Mouse (Mus musculus) hindbrain, embryonic 10.5 days (tissue): ENCODE data around the gene C8g. TPM values are rescaled to one million over a fixed set of nuclear protein-coding genes. Genes with fewer than 3 reads are reported as not detected.

Source experiments
- DNase-seq: peaks from one replicate; pipeline ENCODE4 v3.0.0-alpha.2; 2017; ENCODE audit warnings: low spot score
- H3K27ac ChIP-seq: fragments of 300-500 bp; sonication (generic); 2 replicates; pipeline ENCODE4 v1.5.1; 2016; ENCODE audit warnings: mild to moderate bottlenecking, moderate library complexity
- H3K27me3 ChIP-seq: fragments of 300-500 bp; sonication (generic); 2 replicates; pipeline ENCODE4 v1.6.1; 2016; ENCODE audit warnings: mild to moderate bottlenecking; ENCODE audit not compliant: poor library complexity, insufficient read depth, severe bottlenecking
- H3K36me3 ChIP-seq: fragments of 300-500 bp; sonication (generic); 2 replicates; pipeline ENCODE4 v1.6.1; 2016; ENCODE audit warnings: mild to moderate bottlenecking, moderate library complexity
- H3K4me1 ChIP-seq: fragments of 300-500 bp; sonication (generic); replicated peaks from 2 replicates; pipeline ENCODE4 v1.6.1; 2016; ENCODE audit warnings: mild to moderate bottlenecking
- H3K4me3 ChIP-seq: fragments of 300-500 bp; sonication (generic); 2 replicates; pipeline ENCODE4 v1.5.1; 2016; ENCODE audit warnings: mild to moderate bottlenecking, moderate library complexity
- H3K9me3 ChIP-seq: fragments of 300-500 bp; sonication (generic); 2 replicates; pipeline ENCODE4 v1.6.1; 2016; ENCODE audit warnings: mild to moderate bottlenecking, moderate library complexity
- WGBS: fragments of 180-500 bp; shearing (Covaris S2); methylation state at CpG from one replicate; pipeline ENCODE4 v1.1.7; 2016; 5-methylcytosine and 5-hydroxymethylcytosine counted together
- polyA plus RNA-seq: library from polyadenylated mRNA; unstranded; fragments of >200 nt; fragmentation: Nextera tagmentation; extraction: Ambion mirVana; gene quantifications from 2 replicates; pipeline ENCODE4 v1.2.1, GENCODE M21; 2016

Gene C8g
- polyA plus RNA-seq, 1 experiment from 2014 or later, result 6.0 TPM

DNA sequence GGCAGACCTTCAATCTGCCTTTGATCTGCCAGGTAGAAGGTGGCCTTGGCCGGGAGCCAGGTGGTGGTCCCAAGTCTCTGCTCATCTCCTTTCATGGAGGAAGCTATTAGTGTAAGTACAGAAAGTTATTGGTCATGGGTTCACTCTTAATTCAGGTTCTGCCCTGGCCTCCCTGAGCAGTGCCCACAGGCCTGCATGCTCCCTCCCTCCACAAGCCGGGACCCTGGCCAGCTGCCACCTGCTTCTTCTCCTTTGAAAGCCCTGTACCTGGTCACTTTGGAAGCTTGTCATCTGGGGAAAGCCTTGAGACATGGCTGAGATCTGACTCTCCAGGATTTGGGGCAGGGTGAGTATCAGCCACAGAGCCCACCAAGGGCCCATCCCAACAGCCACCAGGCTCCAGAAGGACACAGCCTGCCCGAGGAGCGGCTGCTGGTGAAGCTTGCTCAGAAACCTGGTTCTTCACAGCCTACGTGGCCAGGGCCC, 8.0 kb downstream of the C8g start, which contains the start of gene Lcn12:
Gene Lcn12 (minus strand): TSS at position 436 of the 486 bp plus-strand sequence.
- H3K27me3 ChIP-seq, result no peaks in the 10 kb centered on the region
- no peak within 1 kb of the TSS for H3K4me3 ChIP-seq
- no peak for DNase-seq
- no peaks in the 10 kb centered on the region for H3K36me3 ChIP-seq
- 89% methylated on average over 5 of the region's 5 CpGs for WGBS
- no peak within 1 kb of the TSS for H3K27ac ChIP-seq
- peaks cover 6% of the 10 kb centered on the region; the same call in 1 of the 2 replicates for H3K4me1 ChIP-seq
- no peaks in the 10 kb centered on the region for H3K9me3 ChIP-seq

- WGBS, result 84% methylated on average over 5 of the region's 5 CpGs
- no peaks in the 10 kb centered on the region for H3K36me3 ChIP-seq
- H3K9me3 ChIP-seq, result no peaks in the 10 kb centered on the region
- no peak overlapping the region for H3K27ac ChIP-seq
- no peak for DNase-seq
- H3K4me3 ChIP-seq, result no peak overlapping the region
- no peaks in the 10 kb centered on the region for H3K27me3 ChIP-seq
- 0 out of 2 replicates have a peak, but pooled peaks cover 2% of the 10 kb centered on the region for H3K4me1 ChIP-seq
Observed at GRCm38 (mm10) chr2:25492988-25493387, 8.5 kb downstream of the C8g start.

DNA sequence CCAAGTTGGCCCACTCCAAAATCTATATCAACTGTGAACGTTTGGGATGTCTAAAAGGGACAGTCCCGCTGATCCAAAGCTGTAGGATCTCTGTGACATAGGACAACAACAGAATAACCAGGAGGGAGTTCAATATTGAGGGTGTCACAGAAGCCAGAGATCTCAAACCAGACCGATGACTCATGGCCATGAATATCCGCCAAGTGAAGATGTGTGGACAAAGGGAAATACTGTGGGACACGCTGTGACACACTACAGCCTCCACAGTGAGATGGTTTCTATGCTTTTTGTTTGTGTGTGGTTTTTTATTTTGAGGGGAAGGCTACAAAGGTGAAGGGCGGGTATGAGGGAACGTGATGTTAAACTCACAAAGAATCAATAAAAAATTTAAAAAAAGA, 12.8 kb downstream of the C8g start:
- WGBS, result 82% methylated on average over 7 of the region's 7 CpGs
- Histone ChIP-seq H3K9me3 (no peaks in the 10 kb centered on the region), H3K36me3 (no peaks in the 10 kb centered on the region), H3K4me3 (no peak overlapping the region), H3K4me1 (peaks cover 7% of the 10 kb centered on the region; the same call in 1 of the 2 replicates), H3K27me3 (no peaks in the 10 kb centered on the region), H3K27ac (no peak overlapping the region)
- DNase-seq, result no peak

DNA sequence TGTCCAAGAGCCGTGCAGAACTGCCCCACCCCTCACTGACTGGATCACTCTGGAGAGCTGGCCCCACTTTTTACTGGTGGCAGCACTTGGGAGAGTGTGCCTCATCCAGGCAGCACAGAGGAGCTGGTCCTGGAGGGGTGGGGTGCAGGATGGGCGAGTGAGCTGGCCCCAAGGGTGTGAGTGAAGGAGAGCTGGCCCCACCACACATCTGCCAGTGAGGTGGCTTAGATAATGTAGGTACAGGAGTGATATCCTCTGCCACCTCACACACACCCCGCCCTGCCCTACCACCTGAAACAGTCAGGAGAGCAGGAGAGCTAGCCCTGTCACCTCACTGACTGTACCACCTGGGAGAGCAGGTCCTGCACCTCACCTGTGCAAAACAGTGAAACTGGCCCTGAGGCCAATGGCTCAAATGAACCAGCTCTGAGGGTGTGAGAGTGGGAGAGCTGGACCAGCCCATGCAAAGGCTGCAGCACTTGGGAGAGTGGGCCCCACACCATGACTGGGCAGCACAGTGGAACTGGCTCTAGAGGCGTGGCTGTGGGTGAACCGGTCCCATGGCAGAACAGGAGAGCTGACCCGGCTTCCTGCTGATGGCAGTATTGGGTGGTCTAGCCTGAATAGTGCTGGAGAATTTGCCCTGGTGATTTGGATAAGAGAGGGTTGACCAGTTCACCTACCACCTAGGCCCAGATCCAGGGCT, 13.4 kb downstream of the C8g start:
- Histone ChIP-seq H3K9me3 (no peaks in the 10 kb centered on the region), H3K36me3 (no peaks in the 10 kb centered on the region), H3K4me1 (peaks cover 7% of the 10 kb centered on the region; the same call in 1 of the 2 replicates), H3K27me3 (no peaks in the 10 kb centered on the region), H3K4me3 (no peak overlapping the region), H3K27ac (no peak overlapping the region)
- 77% methylated on average over 6 of the region's 6 CpGs for WGBS
- DNase-seq, result no peak

DNA sequence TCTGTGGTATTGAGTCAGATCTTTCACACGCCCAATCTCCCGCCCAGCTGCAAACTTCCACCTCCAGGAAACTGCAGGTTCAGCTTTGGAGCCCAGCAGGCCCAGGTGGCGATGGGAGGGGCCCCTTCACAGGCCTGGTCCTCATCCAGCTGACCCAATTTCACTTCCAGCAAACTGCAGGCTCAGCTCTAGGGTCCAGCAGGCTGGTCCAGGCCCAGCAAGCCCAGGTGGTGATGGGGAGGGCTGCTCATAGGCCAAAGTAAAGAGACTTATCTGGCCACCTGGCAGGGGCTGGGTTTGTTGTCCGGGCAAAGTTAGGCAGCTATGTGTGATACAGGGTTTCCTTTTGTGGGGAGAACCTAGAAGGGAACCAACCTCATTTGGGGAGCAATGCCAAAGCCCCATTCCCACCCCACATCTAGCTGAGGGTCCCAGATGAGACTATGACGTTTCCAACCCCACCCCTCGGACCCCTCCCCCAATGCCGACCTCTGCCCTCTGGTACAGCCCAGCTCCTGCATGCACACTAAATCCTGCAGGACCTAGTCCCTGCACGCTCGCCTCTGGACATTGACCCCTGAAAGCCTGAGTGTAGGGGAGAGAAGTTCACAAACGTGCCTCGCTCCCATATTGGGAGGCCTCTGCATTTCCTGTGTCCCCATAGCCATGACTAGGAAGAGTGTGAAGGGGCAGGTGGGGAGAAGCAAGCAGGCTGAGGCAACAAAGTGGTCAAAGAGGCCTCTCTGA, 16.4 kb downstream of the C8g start:
- peaks cover 7% of the 10 kb centered on the region; the same call in 1 of the 2 replicates for H3K4me1 ChIP-seq
- no peaks in the 10 kb centered on the region for H3K27me3 ChIP-seq
- no peak for DNase-seq
- H3K36me3 ChIP-seq, result no peaks in the 10 kb centered on the region
- no peak overlapping the region for H3K27ac ChIP-seq
- no peaks in the 10 kb centered on the region for H3K9me3 ChIP-seq
- no peak overlapping the region for H3K4me3 ChIP-seq
- 68% methylated on average over 11 of the region's 11 CpGs for WGBS

DNA sequence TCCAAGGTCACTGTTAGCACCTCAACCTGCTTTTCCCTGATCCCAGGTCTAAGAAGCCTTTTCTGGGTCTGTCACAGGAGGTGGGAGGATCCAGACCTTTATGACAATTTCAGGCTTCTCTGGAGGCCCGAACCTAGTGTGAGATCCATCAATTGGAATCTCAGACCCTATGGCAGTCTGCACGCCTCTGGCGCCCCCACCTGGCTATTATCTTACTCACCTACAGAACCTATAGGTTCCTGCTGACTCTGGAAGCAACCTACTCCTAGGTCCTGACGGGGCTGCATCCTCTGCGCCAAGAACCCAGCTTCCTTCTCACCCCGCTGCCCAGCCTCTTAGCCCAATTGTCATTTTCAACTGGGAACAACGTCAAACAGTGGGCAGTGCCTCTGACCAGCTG, 18.6 kb downstream of the C8g start:
- H3K9me3 ChIP-seq, result no peaks in the 10 kb centered on the region
- 31% methylated on average over 7 of the region's 7 CpGs for whole genome bisulfite sequencing

GRCm38 (mm10) chr2:25480541-25480940, 21.0 kb downstream of the C8g start:
- Histone ChIP-seq H3K9me3 (no peaks in the 10 kb centered on the region), H3K27me3 (0 out of 2 replicates have a peak, but pooled peaks cover 3% of the 10 kb centered on the region), H3K36me3 (no peaks in the 10 kb centered on the region), H3K27ac (no peak overlapping the region), H3K4me3 (no peak overlapping the region), H3K4me1 (peaks cover 7% of the 10 kb centered on the region; the same call in 1 of the 2 replicates)
- 89% methylated on average over 1 of the region's 1 CpGs for WGBS
- DNase-seq, result no peak

More for the DNA sequence above, 18.6 kb downstream of the C8g start:
- H3K27ac ChIP-seq, result no peak overlapping the region
- H3K36me3 ChIP-seq, result no peaks in the 10 kb centered on the region
- peak; percentile 40 for DNase-seq
- peaks cover 7% of the 10 kb centered on the region; the same call in 1 of the 2 replicates for H3K4me1 ChIP-seq
- no peak overlapping the region for H3K4me3 ChIP-seq
- 0 out of 2 replicates have a peak, but pooled peaks cover 3% of the 10 kb centered on the region for H3K27me3 ChIP-seq

- Histone ChIP-seq H3K27ac (no peak overlapping the region), H3K4me1 (no peaks in the 10 kb centered on the region), H3K36me3 (no peaks in the 10 kb centered on the region), H3K9me3 (no peaks in the 10 kb centered on the region), H3K4me3 (no peak overlapping the region), H3K27me3 (0 out of 2 replicates have a peak, but pooled peaks cover 3% of the 10 kb centered on the region)
- WGBS, result 81% methylated on average over 10 of the region's 10 CpGs
- DNase-seq, result no peak
Observed at GRCm38 (mm10) chr2:25479551-25480311, 21.8 kb downstream of the C8g start.

DNA sequence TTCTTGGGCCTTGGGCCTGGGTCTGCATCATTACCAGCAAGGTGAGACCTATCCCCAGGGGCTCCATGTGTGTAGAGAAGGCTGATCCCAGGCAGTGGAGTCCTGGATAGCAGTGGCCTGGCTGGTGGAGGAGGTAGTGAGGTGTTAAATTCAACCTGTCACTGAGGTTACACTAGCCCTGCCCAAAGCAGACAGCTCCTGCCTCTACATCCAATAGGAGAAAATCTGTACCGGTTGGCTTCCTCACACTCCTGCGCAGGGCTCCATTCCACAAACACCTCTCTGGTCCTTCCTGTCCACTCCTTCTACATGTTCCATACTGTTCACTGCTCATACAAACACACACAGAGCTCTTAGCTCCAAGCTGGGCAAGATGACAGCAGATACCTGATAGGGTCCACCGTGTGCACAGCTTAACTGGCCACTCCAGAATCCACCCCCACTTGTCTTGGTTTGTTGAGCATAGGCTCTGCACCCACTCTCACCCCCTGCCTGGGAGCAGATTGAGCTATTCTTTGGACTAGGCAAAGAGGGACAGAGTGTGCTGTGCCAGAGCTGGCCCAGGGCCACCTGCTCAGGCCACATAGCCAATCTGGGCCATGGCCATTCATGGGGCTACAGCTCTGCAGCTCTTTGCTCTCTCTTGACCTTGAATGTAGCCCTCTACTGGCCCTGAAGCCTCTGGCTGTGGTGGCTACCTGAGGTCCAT, 23.4 kb downstream of the C8g start:
- DNase-seq, result no peak
- Histone ChIP-seq H3K9me3 (no peaks in the 10 kb centered on the region), H3K27me3 (0 out of 2 replicates have a peak, but pooled peaks cover 3% of the 10 kb centered on the region), H3K36me3 (no peaks in the 10 kb centered on the region), H3K27ac (no peak overlapping the region), H3K4me1 (no peaks in the 10 kb centered on the region), H3K4me3 (no peak overlapping the region)
- WGBS, result 88% methylated on average over 3 of the region's 3 CpGs

GRCm38 (mm10) chr2:25477541-25477940, 24.0 kb downstream of the C8g start:
- no peaks in the 10 kb centered on the region for H3K4me1 ChIP-seq
- no peak overlapping the region for H3K27ac ChIP-seq
- no peak for DNase-seq
- H3K9me3 ChIP-seq, result no peaks in the 10 kb centered on the region
- WGBS, result 90% methylated on average over 8 of the region's 8 CpGs
- no peak overlapping the region for H3K4me3 ChIP-seq
- 0 out of 2 replicates have a peak, but pooled peaks cover 3% of the 10 kb centered on the region for H3K27me3 ChIP-seq
- H3K36me3 ChIP-seq, result no peaks in the 10 kb centered on the region

- Histone ChIP-seq H3K27me3 (no peaks in the 10 kb centered on the region; the same call in 1 of the 2 replicates), H3K4me1 (peaks cover 17% of the 10 kb centered on the region), H3K9me3 (no peaks in the 10 kb centered on the region), H3K4me3 (no peak overlapping the region), H3K27ac (no peak overlapping the region), H3K36me3 (no peaks in the 10 kb centered on the region)
- no peak for DNase-seq
- 77% methylated on average over 2 of the region's 2 CpGs for WGBS
Observed at GRCm38 (mm10) chr2:25472550-25472949, 29.0 kb downstream of the C8g start.

GRCm38 (mm10) chr2:25469969-25470368, 31.6 kb downstream of the C8g start, which contains the start of gene Ptgds:
Gene Ptgds, minus strand, starts transcription at chr2:25470046.
- no peak within 1 kb of the TSS for H3K27ac ChIP-seq
- H3K4me1 ChIP-seq, result peaks cover 33% of the 10 kb centered on the region
- no peaks in the 10 kb centered on the region for H3K36me3 ChIP-seq
- DNase-seq, result no peak
- H3K9me3 ChIP-seq, result no peaks in the 10 kb centered on the region
- H3K4me3 ChIP-seq, result no peak within 1 kb of the TSS
- WGBS, result 62% methylated on average over 6 of the region's 6 CpGs
- H3K27me3 ChIP-seq, result no peaks in the 10 kb centered on the region; the same call in 1 of the 2 replicates
